Mouse (Mus musculus) C2C12 (cell line): ENCODE measurements around the gene Hsf2bp.

Experiments
- CEBPB ChIP-seq: IDR thresholded peaks from one replicate; pipeline ENCODE4 v1.6.1; 2011; ENCODE audit warnings: low read depth, mild to moderate bottlenecking, control low read depth, moderate library complexity
- CTCF ChIP-seq: IDR thresholded peaks from one replicate; pipeline ENCODE4 v1.5.1; 2011; ENCODE audit not compliant: control insufficient read depth, insufficient read depth, insufficient read length
- FOSL1 ChIP-seq: IDR thresholded peaks from one replicate; pipeline ENCODE4 v1.8.0; 2011; ENCODE audit warnings: mild to moderate bottlenecking, low read length; ENCODE audit not compliant: poor library complexity, insufficient read depth, severe bottlenecking
- MAX ChIP-seq: IDR thresholded peaks from one replicate; pipeline ENCODE4 v1.6.1; 2011; ENCODE audit warnings: mild to moderate bottlenecking, control low read depth
- MYOD1 ChIP-seq: IDR thresholded peaks from one replicate; pipeline ENCODE4 v1.6.1; 2011; ENCODE audit warnings: low read depth; ENCODE audit not compliant: control insufficient read depth, insufficient read length
- MYOG ChIP-seq: IDR thresholded peaks from one replicate; pipeline ENCODE4 v1.6.1; 2011; ENCODE audit not compliant: control insufficient read depth, insufficient read length; ENCODE audit errors: extremely low read depth
- USF1 ChIP-seq: IDR thresholded peaks from one replicate; pipeline ENCODE4 v1.6.1; 2011; ENCODE audit warnings: low read depth, mild to moderate bottlenecking, control low read depth, moderate library complexity

DNA sequence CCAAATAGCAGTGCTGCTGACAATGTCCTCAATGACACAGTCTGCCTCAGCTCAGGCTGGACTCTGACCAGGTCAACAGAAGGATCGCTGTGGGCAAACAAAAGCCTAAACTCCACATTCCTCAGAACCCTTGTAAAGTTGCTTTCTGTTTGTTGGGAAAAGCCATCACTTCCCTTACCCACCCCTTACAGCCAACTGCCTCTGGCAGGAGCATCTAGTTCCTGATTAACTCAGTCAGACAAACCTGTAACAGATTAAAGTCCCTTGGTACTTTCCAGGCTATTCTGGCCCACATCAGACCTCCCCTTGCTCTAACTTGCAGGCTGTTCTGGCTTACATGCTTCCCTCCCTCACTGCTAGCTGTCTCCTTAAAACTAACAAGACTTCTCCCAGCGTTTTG is 70.5 kb downstream of the Hsf2bp start:
- TF ChIP-seq CTCF (no peak), FOSL1 (no peak), USF1 (no peak), MYOG (no peak), MYOD1 (no peak), CEBPB (no peak), MAX (no peak)
